Mouse (Mus musculus) bone marrow, adult 2 months (tissue): ENCODE data around the gene Mogat1.

Experiments used
- CTCF ChIP-seq: fragments of 200-500 bp; IDR thresholded peaks from 2 replicates; pipeline ENCODE4 v1.5.1; 2011; ENCODE audit warnings: low read length, control low read depth; ENCODE audit not compliant: control insufficient read depth, insufficient read depth
- POLR2A ChIP-seq: fragments of 200-500 bp; IDR thresholded peaks from 2 replicates; pipeline ENCODE4 v1.6.1; 2011; ENCODE audit warnings: low read depth, mild to moderate bottlenecking, control low read depth, low read length, borderline replicate concordance; ENCODE audit not compliant: control insufficient read depth

GRCm38 (mm10) chr1:78490143-78490542 is 20.6 kb upstream of the Mogat1 start:
- TF ChIP-seq POLR2A (no peak), CTCF (no peak)
